Mouse (Mus musculus) heart, postnatal 0 days (tissue): ENCODE results near the gene Nup210. TPM values are rescaled to one million over a fixed set of nuclear protein-coding genes. Genes with fewer than 3 reads are reported as not detected.

Source experiments
- ATAC-seq: fragments of 200-750 bp; cut with Nextera tagmentation; 2 replicates; pipeline ENCODE4 v1.8.0; 2017; ENCODE audit warnings: low read depth, moderate number of reproducible peaks, moderate library complexity; ENCODE audit not compliant: insufficient read depth
- DNase-seq: peaks from one replicate; pipeline ENCODE4 v3.0.0-alpha.2; 2016; ENCODE audit warnings: low spot score
- H3K27ac ChIP-seq: fragments of 300-500 bp; sonication (generic); 2 replicates; pipeline ENCODE4 v1.5.1; 2014; ENCODE audit warnings: low read depth, mild to moderate bottlenecking
- H3K27me3 ChIP-seq: fragments of 300-500 bp; sonication (generic); 2 replicates; pipeline ENCODE4 v1.6.1; 2014; ENCODE audit warnings: low read length, mixed read lengths; ENCODE audit not compliant: control insufficient read depth, insufficient read depth
- H3K36me3 ChIP-seq: fragments of 300-500 bp; sonication (generic); replicated peaks from 2 replicates; pipeline ENCODE4 v1.6.1; 2014; ENCODE audit warnings: low read length, mixed read lengths; ENCODE audit not compliant: control insufficient read depth, insufficient read depth
- H3K4me1 ChIP-seq: fragments of 300-500 bp; sonication (generic); 2 replicates; pipeline ENCODE4 v1.6.1; 2014; ENCODE audit warnings: antibody characterized with exemption; ENCODE audit not compliant: control insufficient read depth, insufficient read depth
- H3K4me2 ChIP-seq: fragments of 300-500 bp; sonication (generic); 2 replicates; pipeline ENCODE4 v1.6.1; 2014; ENCODE audit warnings: low read depth, mild to moderate bottlenecking, low read length, moderate library complexity
- H3K4me3 ChIP-seq: fragments of 300-500 bp; sonication (generic); 2 replicates; pipeline ENCODE4 v1.5.1; 2014; ENCODE audit warnings: low read depth, low read length
- H3K9ac ChIP-seq: fragments of 300-500 bp; sonication (generic); replicated peaks from 2 replicates; pipeline ENCODE4 v1.6.1; 2014; ENCODE audit warnings: low read depth, low read length, mixed read lengths
- H3K9me3 ChIP-seq: fragments of 300-500 bp; sonication (generic); replicated peaks from 2 replicates; pipeline ENCODE4 v1.6.1; 2016; ENCODE audit warnings: low read length; ENCODE audit not compliant: control insufficient read depth
- CTCF ChIP-seq: IDR thresholded peaks from 2 replicates; pipeline ENCODE4 v1.5.1; 2016; ENCODE audit warnings: antibody characterized with exemption, control low read depth, low read depth
- EP300 ChIP-seq: IDR thresholded peaks from 2 replicates; pipeline ENCODE4 v1.6.1; 2016; ENCODE audit warnings: antibody characterized with exemption, low read depth
- WGBS: fragments of 180-500 bp; shearing (Covaris S2); extraction: QIAGEN DNeasy Blood & Tissue Kit; methylation state at CpG from one replicate; pipeline ENCODE4 v1.1.7; 2014; 5-methylcytosine and 5-hydroxymethylcytosine counted together
- polyA plus RNA-seq: library from polyadenylated mRNA; unstranded; fragments of >200 nt; fragmentation: Nextera tagmentation; extraction: Ambion mirVana; gene quantifications from 2 replicates; pipeline ENCODE4 v1.2.1, GENCODE M21; 2015
- total RNA-seq: library from RNA; depleted of rRNA; stranded (reverse); fragments of >200 nt; gene quantifications from 2 replicates; pipeline ENCODE4 v1.2.3, GENCODE M21; 2014; ENCODE audit warnings: low replicate concordance

The Nup210 gene
- total and polyA plus RNA-seq, 2 experiments from 2014 or later, result 1.6 to 13.4 TPM

DNA sequence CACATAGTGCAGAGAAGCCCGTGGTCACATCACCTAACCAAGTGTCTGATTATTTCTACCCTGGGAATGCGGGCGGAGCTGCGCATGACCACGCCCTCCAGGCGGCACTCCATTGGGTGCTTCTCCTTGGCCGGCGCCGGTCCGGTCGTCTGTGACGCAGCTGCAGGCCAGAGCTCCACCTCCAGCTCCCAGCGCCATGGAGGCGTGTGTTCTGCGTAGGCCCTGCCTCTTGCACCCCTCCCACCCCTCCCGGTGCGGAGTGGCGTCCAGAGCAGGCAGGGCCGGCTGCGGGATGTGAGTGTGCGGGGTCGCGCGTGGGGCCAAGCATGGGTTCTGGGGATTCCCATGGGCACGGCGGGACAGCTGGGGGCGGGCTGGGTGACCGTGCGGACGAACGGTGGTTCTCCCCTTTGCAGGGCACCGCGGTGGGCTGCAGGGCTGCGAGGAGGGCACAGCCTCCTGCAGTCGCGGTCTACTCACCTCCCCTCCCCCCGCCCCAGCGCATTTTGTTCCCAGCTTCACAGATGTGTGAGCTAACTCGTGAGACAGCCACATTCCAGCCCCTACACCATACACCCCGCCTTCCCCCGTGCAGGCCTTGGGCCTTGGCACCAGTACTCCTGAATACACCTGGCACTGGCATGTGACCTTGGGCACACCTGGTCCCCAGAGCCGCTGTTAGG is 40.1 kb upstream of the Nup210 start, which contains the start of gene Hdac11:
Gene Hdac11, plus strand, starts transcription at position 112 of the 683 bp plus-strand sequence.
- no peaks in the 10 kb centered on the region for H3K9me3 ChIP-seq
- H3K36me3 ChIP-seq, result no peaks in the 10 kb centered on the region
- peak within 1 kb of the TSS; percentile 67 for H3K9ac ChIP-seq
- H3K4me1 ChIP-seq, result peaks cover 19% of the 10 kb centered on the region; the same call in 1 of the 2 replicates
- ATAC-seq, result peak; percentile 97
- H3K4me3 ChIP-seq, result peak within 1 kb of the TSS; percentile 62
- peak; percentile 89 for DNase-seq
- peak within 1 kb of the TSS; percentile 74 for H3K27ac ChIP-seq
- TF ChIP-seq EP300 (no peak), CTCF (no peak)
- H3K27me3 ChIP-seq, result no peaks in the 10 kb centered on the region
- H3K4me2 ChIP-seq, result peak within 1 kb of the TSS; percentile 77
- WGBS, result under 1% methylated on average over 35 of the region's 42 CpGs

DNA sequence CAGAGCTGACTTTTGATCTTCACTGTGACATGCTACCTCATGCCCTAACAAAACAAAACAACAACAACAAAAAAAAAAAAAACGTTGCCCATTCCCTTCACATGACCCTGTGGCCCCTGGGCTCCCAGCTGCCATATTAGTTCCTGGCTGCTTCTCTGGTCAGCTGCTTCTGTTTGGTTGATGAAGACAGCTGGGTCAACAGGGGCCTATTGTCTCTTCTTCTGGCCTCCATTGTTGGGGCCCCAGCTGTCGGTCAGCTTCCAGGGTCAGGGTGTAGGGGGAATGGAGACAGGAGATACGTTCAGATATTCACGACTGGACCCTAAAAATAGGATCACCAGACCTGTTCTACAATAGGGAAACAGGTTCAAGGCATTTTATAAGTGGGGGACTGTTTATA is 39.4 kb upstream of the Nup210 start:
- ATAC-seq (no peak), DNase-seq (no peak)
- Histone ChIP-seq H3K27ac (no peak overlapping the region), H3K9ac (no peak overlapping the region), H3K4me3 (peak overlapping the region; percentile 62), H3K4me1 (peaks cover 19% of the 10 kb centered on the region; the same call in 1 of the 2 replicates), H3K9me3 (no peaks in the 10 kb centered on the region), H3K36me3 (no peaks in the 10 kb centered on the region), H3K4me2 (peak overlapping the region; percentile 77), H3K27me3 (no peaks in the 10 kb centered on the region)
- no peak for TF ChIP-seq EP300
- TF ChIP-seq CTCF, result no peak
- WGBS, result 18% methylated on average over 4 of the region's 4 CpGs

DNA sequence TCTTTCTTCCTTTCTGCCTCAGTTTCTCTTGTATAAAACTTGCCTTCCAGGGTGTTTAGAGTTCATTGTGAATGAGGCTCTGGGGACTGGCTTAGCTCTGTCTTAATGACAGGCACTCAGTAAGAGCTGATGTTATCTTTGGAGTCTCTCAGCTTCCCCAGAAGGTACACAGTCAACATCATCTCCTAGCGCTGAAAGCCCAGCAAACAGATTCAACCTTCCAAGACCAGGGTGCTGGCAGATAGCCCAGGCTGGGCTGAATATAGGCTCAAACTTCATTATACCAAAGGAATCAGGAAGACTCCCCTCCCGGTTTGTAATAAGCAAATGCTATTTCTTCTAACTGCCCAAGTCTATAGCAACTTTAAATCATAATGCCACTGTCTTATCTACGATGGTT is 38.7 kb upstream of the Nup210 start:
- Histone ChIP-seq H3K9ac (no peak overlapping the region), H3K4me1 (peaks cover 11% of the 10 kb centered on the region; the same call in 1 of the 2 replicates), H3K4me3 (no peak overlapping the region), H3K27me3 (no peaks in the 10 kb centered on the region), H3K27ac (no peak overlapping the region), H3K36me3 (no peaks in the 10 kb centered on the region), H3K4me2 (no peak overlapping the region), H3K9me3 (no peaks in the 10 kb centered on the region)
- ATAC-seq (no peak), DNase-seq (no peak)
- TF ChIP-seq CTCF, result no peak
- TF ChIP-seq EP300, result no peak
- 30% methylated on average over 3 of the region's 3 CpGs for WGBS

DNA sequence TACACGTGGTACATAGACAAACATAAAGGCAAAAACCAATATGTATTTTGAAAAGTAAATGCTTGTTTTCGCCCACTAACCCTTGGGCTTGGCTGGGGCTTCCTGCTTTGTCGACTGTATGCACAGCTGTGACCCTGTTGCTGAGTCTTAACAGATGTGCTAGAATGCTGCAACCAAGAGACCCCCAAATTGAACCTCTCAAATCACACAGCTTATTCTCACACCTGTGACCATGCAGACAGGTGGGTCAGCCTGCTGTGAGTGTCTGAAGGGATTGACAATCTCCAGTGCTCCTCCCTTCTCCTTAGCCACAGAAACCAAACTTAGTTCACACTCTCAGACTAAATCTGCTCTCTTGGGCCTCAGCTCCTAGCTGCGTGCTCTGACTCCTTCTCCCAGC is 38.1 kb upstream of the Nup210 start:
- no peaks in the 10 kb centered on the region for H3K27me3 ChIP-seq
- no peaks in the 10 kb centered on the region for H3K9me3 ChIP-seq
- DNase-seq (no peak), ATAC-seq (no peak)
- no peaks in the 10 kb centered on the region for H3K36me3 ChIP-seq
- WGBS, result 56% methylated on average over 4 of the region's 4 CpGs
- H3K4me3 ChIP-seq, result no peak overlapping the region
- TF ChIP-seq CTCF (no peak), EP300 (no peak)
- no peak overlapping the region for H3K9ac ChIP-seq
- no peak overlapping the region for H3K4me2 ChIP-seq
- no peak overlapping the region for H3K27ac ChIP-seq
- H3K4me1 ChIP-seq, result 0 out of 2 replicates have a peak, but pooled peaks cover 8% of the 10 kb centered on the region

DNA sequence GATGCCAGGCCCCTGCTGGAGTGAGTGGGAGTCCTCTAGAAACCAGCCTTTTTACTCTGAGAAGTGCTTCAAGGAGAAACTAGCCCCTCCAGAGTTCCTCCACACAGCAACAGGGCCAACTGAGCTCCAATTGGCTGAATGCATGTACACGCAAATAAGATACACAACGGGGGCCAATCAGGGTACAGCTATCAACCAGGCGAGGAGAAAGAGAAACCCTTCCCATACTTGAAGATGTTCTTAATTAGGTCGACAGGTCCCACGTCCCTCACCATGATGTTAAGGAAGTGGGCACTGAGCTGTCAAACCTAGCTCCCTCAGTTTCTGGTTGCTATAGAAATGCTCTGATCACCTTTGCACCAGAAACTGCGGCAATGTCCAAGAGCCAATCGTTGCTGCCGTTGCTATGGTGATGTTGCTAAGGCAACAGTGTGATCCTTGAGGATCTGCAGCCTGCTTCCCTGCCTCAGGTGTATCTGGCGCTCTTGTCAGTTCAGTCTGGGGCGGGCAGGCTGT is 37.0 kb upstream of the Nup210 start:
- no peak for TF ChIP-seq EP300
- TF ChIP-seq CTCF, result no peak
- 16% methylated on average over 10 of the region's 10 CpGs for WGBS
- no peaks in the 10 kb centered on the region for H3K9me3 ChIP-seq

More for the DNA sequence above, 37.0 kb upstream of the Nup210 start:
- ATAC-seq (no peak), DNase-seq (no peak)
- Histone ChIP-seq H3K9ac (no peak overlapping the region), H3K27me3 (no peaks in the 10 kb centered on the region), H3K4me3 (no peak overlapping the region), H3K4me2 (no peak overlapping the region; the same call in 1 of the 2 replicates), H3K4me1 (0 out of 2 replicates have a peak, but pooled peaks cover 8% of the 10 kb centered on the region), H3K27ac (no peak overlapping the region), H3K36me3 (no peaks in the 10 kb centered on the region)
